Mouse (Mus musculus) left cerebral cortex, adult 18-20 months (tissue): ENCODE results near the gene Olfr873. TPM values are rescaled to one million over a fixed set of nuclear protein-coding genes. Genes with fewer than 3 reads are reported as not detected.
"Not testable (repeated sequence)": the region's sequence is repeated elsewhere in the genome, so short reads cannot be mapped to it uniquely, and the experiment has no call there.

Experiments
- DNase-seq, 2 experiments: peaks; one replicate each; pipeline ENCODE4 v3.0.0; 2021 to 2022; ENCODE audit warnings: low spot score in 2 of 2, mixed read lengths in 1 of 2
- long read RNA-seq, 2 experiments: library from polyadenylated mRNA; stranded (forward); transcript quantifications; one replicate each; pipeline ENCODE4 v2.0.0; 2021
- total RNA-seq, 2 experiments: library from RNA; stranded (reverse); gene quantifications; 2 replicates each; pipeline ENCODE4 v1.2.3; 2021

The Olfr873 gene
- not detected for total RNA-seq
- long read RNA-seq, experiment 1 = 0 reads
- long read RNA-seq, experiment 2 = 0 reads

DNA sequence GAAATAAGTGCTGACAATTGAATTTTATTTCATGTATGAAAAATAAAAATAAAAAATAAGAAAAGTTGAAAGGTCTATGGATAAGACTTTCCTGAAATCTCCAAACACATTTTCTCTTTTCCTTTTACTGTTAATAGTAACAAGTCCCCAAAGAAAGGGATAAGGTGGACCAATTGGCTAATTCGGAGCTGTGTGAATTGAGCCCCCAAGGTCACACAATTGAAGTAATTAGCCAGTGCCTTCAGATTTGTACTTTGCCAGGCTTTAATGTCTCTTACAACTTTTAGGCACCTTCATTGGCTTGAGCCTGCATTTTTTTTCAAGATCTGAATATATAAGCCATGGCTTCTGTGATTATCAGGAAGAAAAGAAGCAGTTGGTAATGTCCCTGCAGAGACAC, at the start of gene Olfr873:
Gene Olfr873 (plus strand): TSS at position 301 of the 400 bp plus-strand sequence.
- no peak for DNase-seq

DNA sequence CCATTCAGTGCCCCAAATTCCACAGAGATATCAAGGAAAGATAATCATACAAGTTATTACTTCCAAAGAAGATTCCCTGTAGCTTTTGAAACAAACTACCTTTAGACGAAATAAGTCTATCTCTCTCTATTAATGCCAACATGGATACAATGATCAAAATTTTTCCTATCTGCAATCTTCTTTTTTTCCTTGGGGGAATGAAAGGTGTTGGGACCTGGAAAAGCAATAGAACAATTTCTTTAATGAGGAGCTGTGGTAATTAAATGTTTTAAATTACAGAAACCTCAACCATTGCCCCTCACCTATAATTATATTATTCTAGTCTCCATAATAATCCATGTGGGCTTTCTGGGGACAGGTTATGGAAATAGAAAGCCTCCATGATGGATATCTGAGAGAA, 16.3 kb upstream of the Olfr873 start, which contains the start of gene Olfr39:
Gene Olfr39 (plus strand): TSS at position 301 of the 400 bp plus-strand sequence.
- DNase-seq = no peak

DNA sequence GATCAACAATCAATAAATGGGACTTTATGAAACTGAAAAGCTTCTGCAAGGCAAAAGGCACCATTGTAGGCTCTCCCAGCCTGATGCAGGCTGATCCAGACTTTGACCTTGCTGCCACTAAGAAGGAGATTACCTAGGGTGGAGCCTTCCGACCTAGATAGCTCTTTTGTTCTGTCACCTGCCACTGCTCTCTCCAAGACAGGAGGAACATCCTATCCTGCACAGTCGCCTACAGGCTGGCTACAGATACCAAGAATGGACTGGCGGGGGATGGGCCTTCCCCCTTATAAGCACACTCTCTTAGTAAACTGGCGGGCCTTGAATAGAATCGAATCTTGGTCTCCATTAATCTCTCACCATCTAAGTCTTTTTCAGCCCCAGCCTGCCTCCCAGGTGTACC, 2.8 kb upstream of the Olfr873 start:
- DNase-seq = not testable (repeated sequence)

DNA sequence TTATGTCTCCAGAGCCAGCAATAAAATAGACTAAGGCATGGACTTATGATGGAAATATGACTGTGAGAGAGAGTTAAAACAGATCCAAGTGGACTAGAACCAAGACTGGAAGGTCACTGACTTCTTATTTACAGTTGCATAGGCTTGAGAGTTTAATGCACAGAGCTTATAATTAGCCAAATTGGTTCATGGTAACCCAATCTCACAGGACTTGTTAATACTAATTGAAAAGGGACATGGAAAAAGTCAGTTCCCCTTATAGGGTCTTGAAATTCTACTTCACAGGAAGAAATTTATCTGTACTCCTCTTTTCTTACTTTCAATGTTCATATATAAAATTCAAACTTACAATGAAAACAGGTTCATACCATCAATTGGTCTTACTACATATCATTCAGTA, 37.7 kb downstream of the Olfr873 start, which contains the start of gene Olfr18:
Gene Olfr18 (minus strand): TSS at position 101 of the 400 bp plus-strand sequence.
- DNase-seq = no peak

DNA sequence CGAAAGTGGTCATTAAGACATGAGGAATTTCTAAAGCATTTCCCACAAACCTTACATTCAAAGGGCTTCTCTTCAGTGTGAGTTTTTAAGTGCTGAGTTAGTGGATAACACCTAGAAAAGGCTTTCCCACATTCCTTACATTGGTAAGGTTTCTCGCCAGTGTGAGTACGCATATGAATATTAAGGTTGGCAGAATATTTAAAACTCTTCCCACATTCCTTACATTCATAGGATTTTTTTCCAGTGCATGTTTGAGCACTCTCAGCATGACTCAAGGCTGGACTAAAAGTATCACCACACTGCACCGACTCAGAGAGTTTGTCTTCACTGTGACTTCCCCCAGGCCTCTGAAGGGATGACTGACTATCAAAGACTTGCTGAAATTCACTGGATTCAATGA, 50.2 kb downstream of the Olfr873 start:
- no peak for DNase-seq

Other genes starting within 250 kb of the Olfr873 start
- not detected for gene Olfr867, start 241.0 kb upstream of the Olfr873 start, total RNA-seq
- not detected for gene Olfr868, start 199.9 kb upstream of the Olfr873 start, total RNA-seq
- gene Olfr869, start 169.5 kb upstream of the Olfr873 start, total RNA-seq = not detected
- not detected for gene Olfr870, start 124.5 kb upstream of the Olfr873 start, total RNA-seq
- not detected for gene Olfr871, start 86.3 kb upstream of the Olfr873 start, total RNA-seq
- not detected for gene Olfr872, start 61.4 kb upstream of the Olfr873 start, total RNA-seq
- not detected for gene Olfr39, start 16.2 kb upstream of the Olfr873 start, total RNA-seq
- not detected for gene Olfr18, start 37.6 kb downstream of the Olfr873 start, total RNA-seq
- gene Zfp560, start 86.6 kb downstream of the Olfr873 start, total RNA-seq = 1 to 10 TPM; 8.8 to 9.9 TPM
- gene Zfp26, start 161.6 kb downstream of the Olfr873 start, total RNA-seq = 10 to 100 TPM; 25.3 to 26.2 TPM
- gene Zfp426, start 194.2 kb downstream of the Olfr873 start, total RNA-seq = 10 to 100 TPM; 30.6 to 30.8 TPM
- 10 to 100 TPM; 41.4 to 42.2 TPM for gene Zfp266, start 222.9 kb downstream of the Olfr873 start, total RNA-seq